Comparison of ENCODE assay signal across 1 mouse cellular context in the genomic region with DNA sequence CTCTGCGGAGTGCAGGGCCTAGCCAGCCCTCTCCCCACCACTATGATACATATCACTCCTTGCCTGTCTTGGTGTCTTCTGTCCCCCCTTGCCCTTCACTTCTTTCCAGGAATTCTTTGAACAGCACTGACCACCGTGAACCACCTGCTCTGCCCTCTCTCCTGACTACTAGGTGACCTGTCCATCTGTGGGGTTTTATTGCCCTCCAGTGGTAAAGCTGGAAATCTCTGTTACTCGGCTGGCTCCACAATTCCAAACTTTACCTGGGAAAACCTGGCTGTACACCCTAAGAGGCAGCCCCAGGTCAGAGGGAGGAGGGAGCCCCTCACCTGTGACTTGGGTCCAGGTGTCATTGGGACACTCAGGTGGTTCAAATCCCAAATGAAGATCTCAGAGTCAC.
TF ChIP-seq lines count a peak whose summit lies in the region.

No protein-coding gene starts in this region.

TF ChIP-seq in CH12.LX, 34 proteins besides CTCF, POLR2A, EP300 and RAD21 (continued from another document):
- TF ChIP-seq UBTF (IDR thresholded peaks at IDR 0.05; ENCODE audit: low read depth, low read length) (no peak), USF1 (IDR thresholded peaks at IDR 0.05; ENCODE audit: low read depth, low read length) (no peak), BHLHE40 (IDR thresholded peaks at IDR 0.05; ENCODE audit: low read depth, low read length) (no peak), ZKSCAN1 (IDR thresholded peaks at IDR 0.05; ENCODE audit: borderline replicate concordance, low read depth, low read length) (no peak), ZMIZ1 (IDR thresholded peaks at IDR 0.05; ENCODE audit: low read depth, low read length) (no peak), ZC3H11A (IDR thresholded peaks at IDR 0.05; ENCODE audit: low read depth, low read length) (peak; percentile 23; the same call in 1 of the 2 replicates), ETS1 (conservative IDR thresholded peaks at IDR 0.05; ENCODE audit: low read depth, low read length) (no peak), CHD2 (IDR thresholded peaks at IDR 0.05; ENCODE audit: low read length) (no peak), MAX (IDR thresholded peaks at IDR 0.05; ENCODE audit: low read length) (no peak), GABPA (IDR thresholded peaks at IDR 0.05; ENCODE audit: insufficient replicate concordance, low read depth, low read length) (no peak), ELF1 (IDR thresholded peaks at IDR 0.05; ENCODE audit: low read depth, low read length) (no peak), ZNF384 (IDR thresholded peaks at IDR 0.05; ENCODE audit: low read depth, low read length) (no peak), NRF1 (IDR thresholded peaks at IDR 0.05; ENCODE audit: low read depth, low read length) (no peak), SMC3 (IDR thresholded peaks at IDR 0.05; ENCODE audit: low read depth, low read length) (peak; percentile 63)
